Mouse (Mus musculus) kidney, adult 2 months (tissue): ENCODE measurements at regions not wholly inside any gene's neighbourhood (a gene's known extent, or its start where the extent isn't known, plus 50 kb on each side); places are given as distances from the start of the nearest gene placed in this dataset.

ENCODE experiments used
- DNase-seq: peaks from one replicate; pipeline ENCODE4 v3.0.0; 2021
- H3K27ac ChIP-seq: fragments of 200-500 bp; 2 replicates; pipeline ENCODE4 v1.5.1; 2012; ENCODE audit warnings: low read depth, low read length, control low read depth, inconsistent platforms; ENCODE audit not compliant: insufficient read depth
- H3K27me3 ChIP-seq: fragments of 200-500 bp; replicated peaks from 2 replicates; pipeline ENCODE4 v1.6.1; 2012; ENCODE audit warnings: mild to moderate bottlenecking, moderate library complexity, low read length, inconsistent platforms; ENCODE audit not compliant: control insufficient read depth, insufficient read depth
- H3K36me3 ChIP-seq: fragments of 200-500 bp; 2 replicates; pipeline ENCODE4 v1.6.1; 2012; ENCODE audit warnings: mild to moderate bottlenecking, moderate library complexity, low read length, inconsistent platforms; ENCODE audit not compliant: control insufficient read depth, insufficient read depth
- H3K4me1 ChIP-seq: fragments of 200-500 bp; 2 replicates; pipeline ENCODE4 v1.6.1; 2011; ENCODE audit warnings: low read length; ENCODE audit not compliant: control insufficient read depth, insufficient read depth
- H3K4me3 ChIP-seq: fragments of 200-500 bp; 2 replicates; pipeline ENCODE4 v1.5.1; 2011; ENCODE audit warnings: mild to moderate bottlenecking, low read depth, low read length, control low read depth; ENCODE audit not compliant: insufficient read depth
- CTCF ChIP-seq: fragments of 200-500 bp; conservative IDR thresholded peaks from 2 replicates; pipeline ENCODE4 v1.5.1; 2011; ENCODE audit warnings: low read depth, mild to moderate bottlenecking, control low read depth, low read length, moderate library complexity, mixed read lengths; ENCODE audit not compliant: insufficient read depth, insufficient read length
- POLR2A ChIP-seq: fragments of 200-500 bp; IDR thresholded peaks from one replicate; pipeline ENCODE4 v1.6.1; 2011; ENCODE audit warnings: low read depth, low read length, control low read depth
- WGBS: fragments of 180-500 bp; shearing (Covaris S2); methylation state at CpG from one replicate; pipeline ENCODE4 v1.1.7; 2018; 5-methylcytosine and 5-hydroxymethylcytosine counted together

- no peaks in the 10 kb centered on the region for H3K27me3 ChIP-seq
- DNase-seq = no peak
- no peak overlapping the region for H3K4me3 ChIP-seq
- no peaks in the 10 kb centered on the region for H3K4me1 ChIP-seq
- no peaks in the 10 kb centered on the region for H3K36me3 ChIP-seq
- H3K27ac ChIP-seq = no peak overlapping the region
- TF ChIP-seq CTCF (no peak), POLR2A (no peak)
Observed at GRCm38 (mm10) chr6:13006596-13006995, 63.0 kb upstream of the Tmem106b start.

GRCm38 (mm10) chr6:12994701-12995100 is 74.9 kb upstream of the Tmem106b start:
- TF ChIP-seq CTCF (no peak), POLR2A (no peak)

GRCm38 (mm10) chr6:12993772-12994171 is 75.8 kb upstream of the Tmem106b start:
- Histone ChIP-seq H3K4me1 (no peaks in the 10 kb centered on the region), H3K27me3 (no peaks in the 10 kb centered on the region), H3K4me3 (no peak overlapping the region), H3K27ac (no peak overlapping the region), H3K36me3 (no peaks in the 10 kb centered on the region)
- no peak for DNase-seq
- no peak for TF ChIP-seq POLR2A
- no peak for TF ChIP-seq CTCF
- 74% methylated on average over 2 of the region's 2 CpGs for WGBS

More at GRCm38 (mm10) chr6:12994701-12995100, 74.9 kb upstream of the Tmem106b start:
- Histone ChIP-seq H3K27me3 (no peaks in the 10 kb centered on the region), H3K27ac (no peak overlapping the region), H3K4me1 (no peaks in the 10 kb centered on the region), H3K4me3 (no peak overlapping the region), H3K36me3 (no peaks in the 10 kb centered on the region)
- no peak for DNase-seq
- 71% methylated on average over 2 of the region's 2 CpGs for WGBS

- H3K36me3 ChIP-seq = no peaks in the 10 kb centered on the region
- 88% methylated on average over 1 of the region's 1 CpGs for WGBS
- TF ChIP-seq CTCF (no peak), POLR2A (no peak)
- no peaks in the 10 kb centered on the region for H3K27me3 ChIP-seq
- H3K4me3 ChIP-seq = no peak overlapping the region
- no peak overlapping the region for H3K27ac ChIP-seq
- H3K4me1 ChIP-seq = no peaks in the 10 kb centered on the region
- no peak for DNase-seq
Observed at GRCm38 (mm10) chr6:12977184-12977897, 92.2 kb upstream of the Tmem106b start.

GRCm38 (mm10) chr6:12971604-12972003 is 98.0 kb upstream of the Tmem106b start:
- no peak overlapping the region for H3K4me3 ChIP-seq
- H3K36me3 ChIP-seq = no peaks in the 10 kb centered on the region
- H3K27me3 ChIP-seq = no peaks in the 10 kb centered on the region
- no peak for DNase-seq
- H3K4me1 ChIP-seq = no peaks in the 10 kb centered on the region
- WGBS = 29% methylated on average over 1 of the region's 1 CpGs
- TF ChIP-seq CTCF = no peak
- no peak for TF ChIP-seq POLR2A
- no peak overlapping the region for H3K27ac ChIP-seq

GRCm38 (mm10) chr6:12967291-12967690 is 102.3 kb upstream of the Tmem106b start:
- no peak overlapping the region for H3K4me3 ChIP-seq
- no peaks in the 10 kb centered on the region for H3K27me3 ChIP-seq
- DNase-seq = no peak
- H3K4me1 ChIP-seq = no peaks in the 10 kb centered on the region
- no peaks in the 10 kb centered on the region for H3K36me3 ChIP-seq
- WGBS = 72% methylated on average over 2 of the region's 2 CpGs
- no peak overlapping the region for H3K27ac ChIP-seq
- TF ChIP-seq POLR2A (no peak), CTCF (no peak)

GRCm38 (mm10) chr6:12957797-12958196 is 111.8 kb upstream of the Tmem106b start:
- WGBS = 75% methylated on average over 6 of the region's 6 CpGs
- H3K36me3 ChIP-seq = no peaks in the 10 kb centered on the region
- no peak for TF ChIP-seq CTCF
- TF ChIP-seq POLR2A = no peak
- no peak overlapping the region for H3K27ac ChIP-seq
- H3K4me1 ChIP-seq = no peaks in the 10 kb centered on the region
- DNase-seq = no peak
- H3K4me3 ChIP-seq = no peak overlapping the region
- H3K27me3 ChIP-seq = no peaks in the 10 kb centered on the region
